In genomic region chr2:129801231-129802029, GRCm38 (mm10) we compare ENCODE assay signal across 8 mouse cellular contexts. TPM values are rescaled to one million over a fixed set of nuclear protein-coding genes. Genes with fewer than 3 reads are reported as not detected.
DNase-seq lines count a peak whose midpoint lies in the region; ATAC-seq and TF ChIP-seq lines count a peak whose summit lies in the region.

No protein-coding gene starts in this region.

- no peak for TF ChIP-seq POLR2A in bone marrow macrophage, adult 2 months (IDR thresholded peaks at IDR 0.05; ENCODE audit: borderline replicate concordance, low read depth, low read length)
- no peak for TF ChIP-seq POLR2A in limb, embryonic 14.5 days (IDR thresholded peaks at IDR 0.05; ENCODE audit: borderline replicate concordance, extremely low read depth, insufficient read depth, insufficient read length)
- TF ChIP-seq POLR2A in spleen, adult 2 months (IDR thresholded peaks at IDR 0.05; ENCODE audit: low read depth, low read length) = no peak

- DNase-seq in A20 (ENCODE audit: low read depth, low spot score) = peak; percentile 88
- DNase-seq in heart, adult 9 months (ENCODE audit: low spot score in 2 of 2) = peak; percentile 90 to 91
- peak; percentile 88 for DNase-seq in kidney, adult 9 months
- DNase-seq in limb, embryonic 14.5 days (ENCODE audit: low spot score) = peak; percentile 88
- peak; percentile 63 to 82 for DNase-seq in spleen, adult 2 months (ENCODE audit: low read depth in 1 of 2, low spot score in 2 of 2)

- H3K4me3 ChIP-seq in bone marrow macrophage, adult 2 months (ENCODE audit: insufficient read depth, low read length) = peak overlapping the region; percentile 92
- H3K4me3 ChIP-seq in embryonic facial prominence, embryonic 15.5 days (replicated peaks) = peak overlapping the region; percentile 99
- peak overlapping the region; percentile 93 for H3K4me3 ChIP-seq in limb, embryonic 14.5 days (replicated peaks; ENCODE audit: low read length)
- peak overlapping the region; percentile 96 for H3K4me3 ChIP-seq in midbrain, embryonic 16.5 days (ENCODE audit: low read depth, low read length)
- H3K4me3 ChIP-seq in spleen, adult 2 months (ENCODE audit: extremely low read depth, insufficient read depth, insufficient read length) = peak overlapping the region; percentile 85

- no peak for TF ChIP-seq CTCF in bone marrow macrophage, adult 2 months (IDR thresholded peaks at IDR 0.05; ENCODE audit: low read depth, low read length)
- no peak for TF ChIP-seq CTCF in spleen, adult 2 months (IDR thresholded peaks at IDR 0.05; ENCODE audit: extremely low read depth, insufficient read depth, insufficient read length, insufficient replicate concordance)

- H3K9ac ChIP-seq in embryonic facial prominence, embryonic 15.5 days = peak overlapping the region; percentile 85
- H3K9ac ChIP-seq in limb, embryonic 14.5 days (ENCODE audit: low read depth, low read length, severe bottlenecking) = peak overlapping the region; percentile 90
- peak overlapping the region; percentile 97 for H3K9ac ChIP-seq in midbrain, embryonic 16.5 days (ENCODE audit: low read depth, low read length)

- peaks cover 12% of the 10 kb centered on the region for H3K4me1 ChIP-seq in bone marrow macrophage, adult 2 months (ENCODE audit: control insufficient read depth, insufficient read depth, low read length)
- H3K4me1 ChIP-seq in embryonic facial prominence, embryonic 15.5 days = peaks cover 36% of the 10 kb centered on the region
- peaks cover 19% of the 10 kb centered on the region for H3K4me1 ChIP-seq in limb, embryonic 14.5 days (ENCODE audit: control insufficient read depth, insufficient read depth, low read length)
- H3K4me1 ChIP-seq in midbrain, embryonic 16.5 days (ENCODE audit: control insufficient read depth, insufficient read depth, low read length) = peaks cover 37% of the 10 kb centered on the region
- peaks cover 3% of the 10 kb centered on the region for H3K4me1 ChIP-seq in spleen, adult 2 months (ENCODE audit: control insufficient read depth, insufficient read depth, insufficient read length)

- 0 out of 2 replicates have a peak, but pooled peaks cover 3% of the 10 kb centered on the region for H3K36me3 ChIP-seq in embryonic facial prominence, embryonic 15.5 days
- peaks cover 23% of the 10 kb centered on the region for H3K36me3 ChIP-seq in limb, embryonic 14.5 days (ENCODE audit: control insufficient read depth, insufficient read depth, low read length)
- no peaks in the 10 kb centered on the region for H3K36me3 ChIP-seq in midbrain, embryonic 16.5 days (ENCODE audit: control insufficient read depth, insufficient read depth, low read length)
- H3K36me3 ChIP-seq in spleen, adult 2 months (ENCODE audit: control insufficient read depth, insufficient read depth, low read length) = peaks cover 4% of the 10 kb centered on the region; the same call in 1 of the 2 replicates

- peak overlapping the region; percentile 76 for H3K4me2 ChIP-seq in embryonic facial prominence, embryonic 15.5 days (replicated peaks)
- peak overlapping the region; percentile 69 for H3K4me2 ChIP-seq in limb, embryonic 14.5 days (replicated peaks; ENCODE audit: low read depth, low read length, severe bottlenecking)
- peak overlapping the region; percentile 74 for H3K4me2 ChIP-seq in midbrain, embryonic 16.5 days (ENCODE audit: low read length)

- ATAC-seq in embryonic facial prominence, embryonic 15.5 days (ENCODE audit: insufficient number of reproducible peaks, low FRiP score, low TSS enrichment, low read depth) = peak; percentile 81
- peak; percentile 89 for ATAC-seq in limb, embryonic 14.5 days (ENCODE audit: low FRiP score, low read depth)
- peak; percentile 84 for ATAC-seq in midbrain, embryonic 16.5 days

- under 1% methylated on average over 73 of the region's 73 CpGs for WGBS in embryonic facial prominence, embryonic 15.5 days
- WGBS in limb, embryonic 14.5 days = under 1% methylated on average over 60 of the region's 73 CpGs
- under 1% methylated on average over 73 of the region's 73 CpGs for WGBS in midbrain, embryonic 16.5 days
- 2% methylated on average over 72 of the region's 73 CpGs for WGBS in spleen, adult 2 months

- H3K9me3 ChIP-seq in embryonic facial prominence, embryonic 15.5 days (replicated peaks) = no peaks in the 10 kb centered on the region
- no peaks in the 10 kb centered on the region for H3K9me3 ChIP-seq in limb, embryonic 14.5 days (ENCODE audit: control insufficient read depth, low read length)
- H3K9me3 ChIP-seq in midbrain, embryonic 16.5 days (replicated peaks; ENCODE audit: control insufficient read depth, low read length, poor library complexity, severe bottlenecking) = no peaks in the 10 kb centered on the region

- peak overlapping the region; percentile 91 for H3K27ac ChIP-seq in bone marrow macrophage, adult 2 months (ENCODE audit: insufficient read depth, low read depth, low read length)
- peak overlapping the region; percentile 97 for H3K27ac ChIP-seq in embryonic facial prominence, embryonic 15.5 days (replicated peaks)
- H3K27ac ChIP-seq in limb, embryonic 14.5 days (replicated peaks; ENCODE audit: low read depth, low read length) = peak overlapping the region; percentile 90
- peak overlapping the region; percentile 96 for H3K27ac ChIP-seq in midbrain, embryonic 16.5 days (ENCODE audit: low read length)
- H3K27ac ChIP-seq in spleen, adult 2 months (ENCODE audit: insufficient read depth, low read length) = peak overlapping the region; percentile 75

- no peaks in the 10 kb centered on the region for H3K27me3 ChIP-seq in embryonic facial prominence, embryonic 15.5 days
- no peaks in the 10 kb centered on the region for H3K27me3 ChIP-seq in limb, embryonic 14.5 days (ENCODE audit: control insufficient read depth, insufficient read depth, low read length)
- no peaks in the 10 kb centered on the region for H3K27me3 ChIP-seq in midbrain, embryonic 16.5 days (ENCODE audit: control insufficient read depth, insufficient read depth, low read depth, low read length)
- no peaks in the 10 kb centered on the region for H3K27me3 ChIP-seq in spleen, adult 2 months (ENCODE audit: control insufficient read depth, insufficient read depth, low read length)

RNA-seq across cellular contexts. Expression of gene Stk35, which starts 1.1 kb away (rescaled TPM):
- polyA plus RNA-seq in bone marrow macrophage, adult 2 months (2012; ENCODE audit: insufficient read depth, insufficient read length, missing spikeins) = 18.0 and 18.8 TPM in 2 replicates
- 10.3 and 10.8 TPM in 2 replicates for polyA plus RNA-seq in embryonic facial prominence, embryonic 15.5 days (2015; fragmentation: Nextera tagmentation; extraction: Ambion mirVana)
- 21.5 and 29.8 TPM in 2 replicates for polyA plus RNA-seq in limb, embryonic 14.5 days (2012; rRNA removed)
- polyA plus RNA-seq in limb, embryonic 14.5 days (2014; fragmentation: Nextera tagmentation; extraction: Ambion mirVana) = 12.3 and 13.1 TPM in 2 replicates
- polyA plus RNA-seq in midbrain, embryonic 16.5 days (2015; fragmentation: Nextera tagmentation; extraction: Ambion mirVana) = 6.4 and 8.0 TPM in 2 replicates
- polyA plus RNA-seq in spleen, adult 2 months (2012; rRNA removed) = 8.9 and 10.9 TPM in 2 replicates

Comparison
In these comparisons a context has a peak if more than half of its experiments do, and no peak if none do; other contexts are left out.
1. Peak in every context shown above with its lines: DNase-seq, ATAC-seq, H3K4me3 ChIP-seq and H3K27ac ChIP-seq.